Mouse (Mus musculus): Measurements from ENCODE around the gene Pcsk4. TPM values are rescaled to one million over a fixed set of nuclear protein-coding genes. Genes with fewer than 3 reads are reported as not detected.

Gene Pcsk4
- polyA plus RNA-seq, 1 experiment: 9.4 TPM

DNA sequence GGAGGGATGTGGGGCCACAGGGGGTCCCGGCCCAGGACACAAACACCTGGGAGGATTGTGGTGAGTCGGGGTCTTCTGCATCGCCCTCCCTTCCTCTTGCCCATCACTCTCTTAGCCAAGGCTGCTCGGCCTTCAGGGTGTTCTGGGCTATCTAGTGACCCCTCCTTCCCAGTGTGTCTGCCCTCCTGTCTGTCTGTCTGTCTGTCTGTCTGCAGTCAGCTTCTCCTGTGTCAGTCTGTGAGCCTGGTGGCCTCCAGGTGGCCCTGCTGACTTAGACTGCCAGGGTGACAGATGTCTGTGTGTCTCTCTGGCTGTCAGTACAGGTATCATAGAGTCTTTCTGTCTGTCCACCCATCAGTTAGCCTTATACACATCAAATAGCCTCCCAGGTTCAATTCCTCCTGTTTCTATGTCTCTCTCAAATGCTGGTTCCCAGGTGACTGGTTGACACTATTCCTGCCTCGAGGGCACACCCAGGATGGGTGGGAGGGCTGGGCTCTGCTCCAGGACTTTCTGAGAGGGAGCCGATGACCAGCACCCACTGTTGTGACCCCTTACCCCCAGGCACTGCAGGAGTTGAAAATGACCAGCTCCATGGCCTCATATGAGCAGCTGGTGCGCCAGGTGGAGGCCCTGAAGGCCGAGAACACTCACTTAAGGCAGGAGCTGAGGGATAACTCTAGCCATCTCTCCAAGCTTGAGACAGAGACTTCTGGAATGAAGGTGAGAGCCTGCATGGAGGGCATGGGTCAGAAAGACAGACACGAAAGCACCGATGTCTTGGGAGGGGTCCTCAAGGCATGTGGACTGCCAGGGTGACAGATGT lies 27.8 kb downstream of the Pcsk4 start:
- DNase-seq (ENCODE audit: extremely low spot score in 1 of 2, low spot score in 1 of 2): no peak

- DNase-seq (ENCODE audit: extremely low spot score in 1 of 2, low spot score in 1 of 2): no peak
These were observed 28.6 kb downstream of the Pcsk4 start for GRCm38 (mm10) chr10:80300672-80301181.

GRCm38 (mm10) chr10:80299824-80300223 lies 29.5 kb downstream of the Pcsk4 start:
- no peak for DNase-seq (ENCODE audit: extremely low spot score in 1 of 2, low spot score in 1 of 2)

- DNase-seq (ENCODE audit: extremely low spot score in 1 of 2, low spot score in 1 of 2): no peak
These were observed 30.0 kb downstream of the Pcsk4 start for GRCm38 (mm10) chr10:80299301-80299700.

- peak; percentile 83 to 93 for DNase-seq (ENCODE audit: extremely low spot score in 1 of 2, low spot score in 1 of 2)
These were observed 30.6 kb downstream of the Pcsk4 start for GRCm38 (mm10) chr10:80298571-80299281.

GRCm38 (mm10) chr10:80297526-80298133 lies 31.7 kb downstream of the Pcsk4 start:
- no peak for DNase-seq (ENCODE audit: extremely low spot score in 1 of 2, low spot score in 1 of 2)

GRCm38 (mm10) chr10:80296824-80297223 lies 32.5 kb downstream of the Pcsk4 start:
- DNase-seq (ENCODE audit: extremely low spot score in 1 of 2, low spot score in 1 of 2): no peak

- peak; percentile 74 to 79 for DNase-seq (ENCODE audit: extremely low spot score in 1 of 2, low spot score in 1 of 2)
These were observed 33.5 kb downstream of the Pcsk4 start, which contains the start of gene Apc2 for GRCm38 (mm10) chr10:80295618-80296425. Apc2 (plus strand) TSS chr10:80295977.

DNA sequence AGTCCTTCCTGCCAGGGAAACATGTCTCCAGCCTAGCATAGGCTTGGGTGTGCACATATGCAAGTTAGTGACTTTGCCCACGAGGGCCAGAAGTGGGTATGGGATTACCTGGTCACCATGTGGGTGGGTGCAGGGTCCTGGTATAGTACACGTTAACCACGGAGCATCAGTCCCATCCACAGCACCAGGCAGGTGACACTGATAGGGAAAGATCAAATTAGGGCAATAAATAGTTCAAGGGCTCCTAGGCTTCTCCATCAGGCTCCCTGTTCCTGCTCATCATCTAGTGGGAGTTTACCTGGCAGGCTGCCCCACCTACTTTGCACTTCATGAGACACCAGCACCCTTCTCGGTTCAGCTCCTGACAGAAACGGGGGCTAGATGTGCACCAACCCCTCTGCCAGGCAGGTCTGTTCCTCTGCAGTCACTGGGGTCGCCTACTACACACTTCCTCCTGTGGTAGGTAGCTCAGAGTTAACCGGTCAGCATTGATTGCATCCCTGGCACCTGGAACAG lies 34.5 kb downstream of the Pcsk4 start:
- no peak for DNase-seq (ENCODE audit: extremely low spot score in 1 of 2, low spot score in 1 of 2)

DNA sequence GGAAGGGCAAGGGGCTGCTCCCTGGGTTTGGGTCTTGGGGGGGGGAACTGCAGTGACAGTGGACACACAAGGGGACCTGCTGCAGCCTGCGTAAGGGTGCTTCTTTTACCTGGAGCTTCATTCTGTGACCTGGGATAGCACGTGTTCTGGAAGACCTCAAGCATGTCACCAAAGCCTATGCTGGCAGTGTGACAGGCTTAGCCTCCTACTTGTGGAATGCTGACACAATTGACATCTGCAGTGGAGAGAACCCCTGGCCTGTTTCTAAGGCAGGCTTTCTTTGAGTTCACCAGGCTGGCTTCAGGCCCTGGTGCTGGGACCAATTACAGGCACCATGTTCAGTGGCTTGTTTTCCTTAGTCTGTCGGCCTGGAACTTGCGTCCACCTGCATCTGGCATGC lies 35.0 kb downstream of the Pcsk4 start:
- DNase-seq (ENCODE audit: extremely low spot score in 1 of 2, low spot score in 1 of 2): no peak

- DNase-seq (ENCODE audit: extremely low spot score in 1 of 2, low spot score in 1 of 2): no peak
These were observed 36.0 kb downstream of the Pcsk4 start for GRCm38 (mm10) chr10:80293325-80293724.

GRCm38 (mm10) chr10:80292251-80293146 lies 36.8 kb downstream of the Pcsk4 start, which contains the start of gene Rps15:
Rps15 (plus strand) TSS chr10:80292453.
- peak; percentile 85 to 95 for DNase-seq (ENCODE audit: extremely low spot score in 1 of 2, low spot score in 1 of 2)

DNA sequence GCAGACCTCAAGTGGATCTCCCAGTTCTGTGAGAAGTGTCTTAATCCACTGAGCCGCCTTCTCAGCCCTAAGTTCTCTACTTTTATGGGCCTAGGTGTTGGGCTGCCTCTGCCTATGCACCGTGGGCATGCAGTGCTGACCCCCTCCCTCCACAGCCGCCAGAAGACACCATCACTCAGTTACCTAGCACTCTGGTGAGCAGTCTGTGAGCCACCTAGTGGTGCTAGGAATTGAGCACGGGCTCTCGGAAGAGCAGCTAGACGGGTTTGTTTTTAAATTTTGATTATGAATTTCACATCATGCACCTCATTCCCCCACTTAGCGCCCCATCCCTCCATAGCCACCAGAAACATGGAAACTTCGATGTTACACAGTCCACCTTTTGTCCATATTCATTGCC lies 40.6 kb downstream of the Pcsk4 start:
- DNase-seq (ENCODE audit: extremely low spot score in 1 of 2, low spot score in 1 of 2): no peak

GRCm38 (mm10) chr10:80288097-80288496 lies 41.2 kb downstream of the Pcsk4 start:
- DNase-seq (ENCODE audit: extremely low spot score in 1 of 2, low spot score in 1 of 2): no peak

DNA sequence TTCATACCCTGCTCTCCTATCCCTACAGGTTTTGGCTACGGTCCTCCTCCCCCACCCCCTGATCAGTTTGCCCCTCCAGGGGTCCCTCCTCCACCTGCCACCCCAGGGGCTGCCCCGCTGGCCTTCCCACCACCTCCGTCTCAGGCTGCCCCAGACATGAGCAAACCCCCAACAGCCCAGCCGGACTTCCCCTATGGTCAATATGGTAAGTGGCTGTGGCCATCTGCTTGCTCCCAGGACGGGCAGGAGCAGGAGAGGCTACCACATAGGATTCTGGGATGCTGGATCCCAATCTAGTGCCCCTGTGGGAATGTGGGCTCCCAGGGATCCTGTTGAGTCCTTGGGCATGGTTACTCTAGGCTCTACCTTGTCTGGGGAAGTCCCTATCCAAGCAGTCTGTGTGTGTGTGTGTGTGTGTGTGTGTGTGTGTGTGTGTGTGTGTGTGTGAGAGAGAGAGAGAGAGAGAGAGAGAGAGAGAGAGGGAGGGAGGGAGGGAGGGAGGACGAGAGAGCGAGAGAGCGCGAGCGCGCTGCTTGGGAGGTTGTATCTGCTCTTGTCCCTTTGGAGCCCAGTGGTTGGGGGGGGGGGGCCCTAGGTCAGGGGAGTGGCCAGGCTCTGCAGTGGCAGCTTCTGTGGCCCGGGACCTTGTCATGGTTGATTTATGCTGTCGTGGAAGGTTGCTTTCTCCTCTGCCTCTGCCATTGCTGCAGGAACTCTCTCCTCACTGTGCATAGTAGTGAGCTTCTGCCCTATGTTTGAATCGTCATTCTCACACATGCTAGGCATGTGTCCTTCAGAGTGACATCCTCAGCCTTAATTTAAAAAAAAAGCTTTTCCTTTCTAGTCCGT lies 43.9 kb downstream of the Pcsk4 start:
- DNase-seq (ENCODE audit: extremely low spot score in 1 of 2, low spot score in 1 of 2): no peak

DNA sequence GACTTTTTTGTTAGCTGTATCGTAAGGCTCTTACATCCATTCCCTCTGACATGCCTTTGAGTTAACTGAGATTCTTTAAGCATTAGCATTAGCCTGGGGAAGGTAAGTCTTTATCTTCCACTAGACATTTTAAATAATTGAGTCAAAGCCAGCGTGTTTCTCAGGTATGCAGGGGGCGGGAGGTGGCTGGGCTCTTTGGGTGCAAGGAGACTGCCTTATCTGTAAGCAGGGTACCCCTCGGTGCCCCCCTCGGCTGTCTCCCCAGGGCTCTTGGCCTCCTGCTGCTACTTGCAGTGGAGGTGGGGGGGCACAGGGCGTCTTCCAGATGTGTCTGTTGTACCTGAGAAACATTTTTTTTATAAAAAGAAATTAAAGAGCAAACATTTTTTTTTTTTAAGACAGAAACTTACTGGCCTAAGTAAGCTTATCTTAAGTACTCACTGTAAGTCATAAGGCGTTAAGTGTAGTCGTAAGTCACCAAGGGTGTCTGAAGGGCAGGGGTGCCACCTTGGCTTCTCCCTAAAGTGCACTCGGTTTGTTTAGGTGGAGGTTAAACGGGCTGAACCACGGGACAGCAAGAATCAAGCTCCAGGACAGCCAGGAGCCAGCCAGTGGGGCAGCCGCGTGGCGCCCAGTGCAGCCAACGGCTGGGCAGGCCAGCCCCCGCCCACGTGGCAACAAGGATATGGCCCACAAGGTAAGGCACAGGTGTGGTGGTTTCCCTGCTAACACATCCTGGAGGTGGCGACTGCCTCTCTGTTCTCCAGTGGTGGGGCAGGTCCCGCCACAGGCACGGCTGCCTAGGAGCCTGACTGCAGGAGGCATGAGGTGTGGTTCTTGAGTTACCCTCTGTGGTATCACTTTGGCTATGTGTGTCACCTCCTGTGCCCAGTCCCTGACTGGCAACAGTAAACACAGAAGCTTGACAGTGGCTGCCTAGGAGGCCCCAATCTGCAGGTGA lies 46.5 kb downstream of the Pcsk4 start:
- DNase-seq (ENCODE audit: extremely low spot score in 1 of 2, low spot score in 1 of 2): no peak

DNA sequence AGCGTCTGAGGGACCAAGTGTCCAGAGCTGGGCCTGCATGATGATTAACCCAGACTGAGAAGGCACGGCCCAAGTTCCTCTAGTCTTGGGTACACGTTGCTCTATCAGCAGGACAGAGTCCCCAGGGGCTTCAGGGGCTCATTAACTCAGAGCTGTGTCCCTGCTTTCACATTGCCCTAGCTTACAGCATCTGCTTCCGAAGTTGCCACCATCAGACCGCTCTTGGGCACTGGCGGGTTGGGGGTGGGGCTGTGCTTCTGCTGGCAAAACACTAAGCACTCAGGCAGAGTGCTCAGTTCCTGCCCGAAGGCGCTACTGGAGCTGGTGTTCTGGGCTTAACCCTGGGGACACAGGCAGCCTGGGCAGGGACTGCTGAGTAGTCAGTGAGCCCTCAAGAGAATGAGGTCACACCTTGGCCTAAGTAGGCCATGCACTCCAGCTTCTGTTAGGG lies 47.4 kb downstream of the Pcsk4 start:
- no peak for DNase-seq (ENCODE audit: extremely low spot score in 1 of 2, low spot score in 1 of 2)

Data from frontal cortex, adult 2 months (tissue).